Mouse (Mus musculus) ES-E14 (cell line): ENCODE results near the gene Ell.

ENCODE experiments used
- CHD2 ChIP-seq: IDR thresholded peaks from 2 replicates; pipeline ENCODE4 v1.6.1; 2014; ENCODE audit warnings: mild to moderate bottlenecking, low read depth, low read length, inconsistent platforms
- HCFC1 ChIP-seq: IDR thresholded peaks from 2 replicates; pipeline ENCODE4 v1.6.1; 2012; ENCODE audit warnings: low read length, inconsistent platforms, borderline replicate concordance; ENCODE audit not compliant: insufficient read depth
- MAFK ChIP-seq: IDR thresholded peaks from 2 replicates; pipeline ENCODE4 v1.6.1; 2014; ENCODE audit warnings: mild to moderate bottlenecking, low read depth, low read length, inconsistent platforms; ENCODE audit not compliant: insufficient read depth
- ZC3H11A ChIP-seq: IDR thresholded peaks from 2 replicates; pipeline ENCODE4 v1.6.1; 2012; ENCODE audit warnings: low read depth, mild to moderate bottlenecking, inconsistent platforms, low read length, borderline replicate concordance
- ZNF384 ChIP-seq: IDR thresholded peaks from 2 replicates; pipeline ENCODE4 v1.6.1; 2012; ENCODE audit warnings: low read depth, low read length, inconsistent platforms

- TF ChIP-seq ZNF384, result no peak
- TF ChIP-seq CHD2, result no peak
- no peak for TF ChIP-seq ZC3H11A
- TF ChIP-seq MAFK, result no peak
- TF ChIP-seq HCFC1, result no peak
These were observed 74.5 kb downstream of the Ell start for GRCm38 (mm10) chr8:70613763-70614162.
